Mouse (Mus musculus) olfactory bulb, adult 2 months (tissue): Measurements from ENCODE around the gene Cacna1i.

Source experiments
- CTCF ChIP-seq: fragments of 200-500 bp; IDR thresholded peaks from 2 replicates; pipeline ENCODE4 v1.5.1; 2012; ENCODE audit warnings: low read depth, mild to moderate bottlenecking, low read length, moderate library complexity; ENCODE audit not compliant: insufficient read depth
- POLR2A ChIP-seq: fragments of 200-500 bp; IDR thresholded peaks from 2 replicates; pipeline ENCODE4 v1.6.1; 2012; ENCODE audit warnings: mild to moderate bottlenecking, low read depth, low read length, moderate library complexity; ENCODE audit not compliant: insufficient read depth

GRCm38 (mm10) chr15:80271858-80272396, 15.1 kb upstream of the Cacna1i start:
- TF ChIP-seq POLR2A (no peak), CTCF (no peak)
